Mouse (Mus musculus) E14TG2a.4 (cell line): ENCODE data around the gene 0610030E20Rik.

Source experiments
- CTCF ChIP-seq: conservative IDR thresholded peaks from 2 replicates; pipeline ENCODE4 v1.5.1; 2014; ENCODE audit warnings: low read length
- NANOG ChIP-seq: IDR thresholded peaks from 2 replicates; pipeline ENCODE4 v1.6.1; 2014; ENCODE audit warnings: borderline replicate concordance, low read length, mixed read lengths
- POU5F1 ChIP-seq: IDR thresholded peaks from 2 replicates; pipeline ENCODE4 v1.6.1; 2014; ENCODE audit warnings: low read length, borderline replicate concordance

- TF ChIP-seq CTCF (no peak), NANOG (no peak), POU5F1 (no peak)
These were observed 24.0 kb downstream of the 0610030E20Rik start for GRCm38 (mm10) chr6:72371147-72371546.
